Mouse (Mus musculus) mesoderm, embryonic 11.5 days (tissue): ENCODE measurements at regions not wholly inside any gene's neighbourhood (a gene's known extent, or its start where the extent isn't known, plus 50 kb on each side); places are given as distances from the start of the nearest gene placed in this dataset.
"Not testable (repeated sequence)": the region's sequence is repeated elsewhere in the genome, so short reads cannot be mapped to it uniquely, and the experiment has no call there.

Source experiments
- DNase-seq: peaks from one replicate; pipeline ENCODE4 v3.0.0-alpha.2; 2012; ENCODE audit warnings: low read depth, low spot score

GRCm38 (mm10) chr11:40510325-40511239 lies 184.4 kb downstream of the Mat2b start:
- peak; percentile 23 for DNase-seq

DNA sequence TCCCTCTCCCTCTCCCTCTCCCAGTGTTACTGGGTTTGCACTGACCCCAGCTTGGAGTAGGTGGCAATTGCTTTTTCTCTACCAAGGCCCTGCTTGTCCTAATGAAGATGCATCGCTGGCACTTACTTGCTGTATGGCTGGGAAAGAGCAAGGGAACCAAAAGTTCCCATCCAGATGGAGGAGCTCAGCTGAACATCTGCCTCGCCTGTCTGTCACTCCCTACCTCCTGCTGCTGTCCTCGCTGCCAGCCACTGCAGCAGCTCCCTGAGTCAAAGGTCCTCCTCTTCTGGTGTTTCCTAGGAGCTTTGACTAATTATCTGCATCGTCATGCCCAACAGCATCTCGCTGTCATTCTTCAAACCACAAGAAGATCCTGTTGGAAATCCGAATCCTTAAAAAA lies 203.4 kb downstream of the Mat2b start:
- no peak for DNase-seq

- not testable (repeated sequence) for DNase-seq
These were observed 216.8 kb downstream of the Mat2b start for GRCm38 (mm10) chr11:40478171-40478570.

- no peak for DNase-seq
These were observed 217.7 kb downstream of the Mat2b start for GRCm38 (mm10) chr11:40477294-40477693.

DNA sequence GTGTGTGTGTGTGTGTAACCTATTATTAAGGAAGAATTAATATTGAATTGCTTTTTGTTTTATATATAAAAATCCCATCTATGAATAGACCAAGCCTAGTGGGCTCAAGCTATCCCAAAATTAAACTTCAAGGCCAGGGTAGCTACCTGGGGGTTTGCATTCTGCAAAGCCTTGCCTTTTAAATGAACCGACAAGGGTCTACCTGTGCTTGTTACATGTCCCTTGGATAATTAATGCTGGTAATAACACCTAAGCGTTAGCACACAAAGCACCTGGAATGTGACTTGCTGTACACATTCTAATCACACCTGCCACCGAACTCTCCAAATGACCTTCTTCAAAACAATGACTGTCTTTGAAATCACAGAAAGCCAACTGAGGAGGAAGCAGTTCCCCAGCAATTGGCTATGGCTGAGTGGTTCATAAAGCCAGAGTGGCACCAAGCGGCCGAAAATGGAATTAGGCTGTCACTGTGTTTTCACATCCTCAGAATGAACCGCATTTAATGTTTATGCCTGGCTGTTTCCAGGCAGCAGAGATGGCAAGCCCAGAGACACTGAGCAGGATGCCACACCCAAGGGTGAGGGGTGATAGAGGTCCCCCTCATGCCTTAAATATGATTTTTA lies 225.8 kb downstream of the Mat2b start:
- peak; percentile 51 for DNase-seq

GRCm38 (mm10) chr11:40456571-40456970 lies 238.4 kb downstream of the Mat2b start:
- DNase-seq = no peak

DNA sequence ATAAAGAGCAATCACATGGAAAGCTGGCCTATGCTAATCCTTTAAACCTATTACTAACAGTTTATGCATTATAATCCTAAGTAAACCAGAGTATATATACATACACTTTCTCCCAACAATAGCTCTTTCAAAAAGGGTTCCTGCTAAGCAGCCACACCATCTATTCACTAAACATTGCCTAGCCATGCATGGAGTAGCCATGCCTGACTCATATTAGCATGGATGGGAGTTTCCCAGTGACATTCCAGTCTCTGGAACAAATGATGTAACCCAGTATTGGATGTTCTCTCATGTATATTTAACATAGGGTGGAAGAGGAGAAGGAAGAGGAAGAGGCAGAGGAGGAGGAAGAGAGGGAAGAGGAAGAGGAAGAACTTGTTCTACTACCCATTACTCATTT lies 240.0 kb downstream of the Mat2b start:
- not testable (repeated sequence) for DNase-seq

DNA sequence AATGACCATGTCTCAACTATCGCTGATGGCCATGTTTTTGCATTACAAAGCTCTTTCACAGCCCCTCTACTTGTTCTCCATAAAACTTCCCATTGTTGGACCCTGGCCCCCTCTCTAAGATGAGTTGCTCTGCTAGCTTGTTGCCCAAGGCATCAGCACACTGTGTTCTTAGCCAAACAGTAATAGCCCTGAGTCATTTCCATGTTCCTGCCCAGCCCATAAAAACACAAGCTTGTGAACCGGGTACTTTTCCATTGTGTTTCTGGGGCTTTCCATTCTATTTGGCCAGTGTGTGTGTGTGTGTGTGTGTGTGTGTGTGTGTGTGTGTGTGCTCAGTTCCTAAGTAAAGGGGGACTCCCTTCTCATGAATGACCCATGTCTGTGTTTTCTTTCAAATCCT lies 248.2 kb downstream of the Mat2b start:
- DNase-seq = no peak

DNA sequence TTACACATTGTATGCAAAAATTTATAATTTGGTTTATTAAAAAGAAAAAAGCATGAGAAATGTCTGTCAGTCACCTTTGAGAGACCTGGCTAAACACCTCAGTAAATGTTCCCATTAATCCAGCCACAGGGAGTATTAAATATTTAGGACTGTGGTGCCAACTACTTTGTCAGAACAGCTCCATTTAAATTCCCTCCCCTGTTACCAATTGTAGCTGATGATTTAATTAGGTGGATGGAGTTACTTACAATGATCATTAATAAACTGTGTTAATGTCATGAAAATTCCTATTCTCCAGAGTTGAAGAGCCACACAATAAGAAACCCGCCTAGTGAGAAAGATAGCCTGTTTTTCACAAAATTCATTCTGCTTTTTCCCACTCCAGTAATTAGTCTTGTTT lies 261.0 kb downstream of the Mat2b start:
- no peak for DNase-seq

DNA sequence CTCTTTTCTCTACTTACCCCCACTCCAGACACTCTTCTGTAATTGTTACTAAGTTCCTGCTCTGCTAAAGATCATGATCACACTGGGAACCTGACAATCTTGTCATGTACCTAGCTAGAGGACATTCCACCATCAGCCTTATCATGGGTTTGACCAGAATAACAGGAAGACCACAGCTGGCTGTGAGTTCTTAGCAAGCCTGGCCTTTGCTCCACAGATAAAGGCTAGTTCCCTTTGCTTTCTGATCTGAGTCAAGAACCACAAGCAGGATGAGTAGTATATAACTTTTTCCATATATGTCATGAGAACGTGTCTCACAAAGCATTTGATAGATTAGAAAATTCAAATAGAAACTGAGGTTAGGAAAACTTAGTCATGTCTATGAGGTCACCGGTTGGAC lies 266.1 kb downstream of the Mat2b start:
- no peak for DNase-seq

DNA sequence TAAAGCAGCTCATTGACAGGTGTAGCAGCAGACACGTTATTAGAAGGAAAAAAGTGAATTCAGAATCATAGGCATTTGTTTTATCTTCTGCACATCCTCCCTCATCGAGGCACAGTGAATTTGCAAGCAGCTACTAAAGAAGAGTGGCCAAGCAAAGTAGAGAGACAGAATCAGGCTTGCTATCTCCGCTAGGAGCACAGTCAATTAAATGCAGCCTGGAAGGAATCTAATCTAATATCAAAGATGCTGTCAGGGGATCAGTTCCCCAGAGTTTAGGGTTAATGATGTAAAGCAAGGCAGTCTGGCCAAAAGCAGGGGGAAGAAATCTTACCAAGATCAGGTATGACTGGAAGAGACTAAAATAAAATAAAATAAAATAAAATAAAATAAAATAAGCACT lies 270.7 kb downstream of the Mat2b start:
- DNase-seq = no peak

DNA sequence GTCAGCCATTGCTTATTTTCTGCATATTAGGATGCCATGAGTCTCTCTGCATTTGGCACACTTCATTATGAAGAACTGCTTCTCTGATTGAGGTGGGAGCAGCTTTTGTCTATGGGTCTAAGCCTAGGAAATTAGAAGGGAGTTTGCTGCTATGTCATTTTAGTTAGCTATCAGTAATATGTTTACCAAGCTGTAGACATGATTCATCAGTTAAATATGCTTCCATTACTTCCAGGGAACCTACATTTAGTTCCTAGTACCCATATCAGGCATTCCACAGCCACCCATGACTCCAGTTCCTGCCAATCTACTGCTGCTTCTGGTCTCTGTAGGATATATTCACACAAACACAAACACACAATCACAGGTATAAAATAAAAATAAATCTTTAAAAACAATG lies 287.4 kb downstream of the Mat2b start:
- no peak for DNase-seq

DNA sequence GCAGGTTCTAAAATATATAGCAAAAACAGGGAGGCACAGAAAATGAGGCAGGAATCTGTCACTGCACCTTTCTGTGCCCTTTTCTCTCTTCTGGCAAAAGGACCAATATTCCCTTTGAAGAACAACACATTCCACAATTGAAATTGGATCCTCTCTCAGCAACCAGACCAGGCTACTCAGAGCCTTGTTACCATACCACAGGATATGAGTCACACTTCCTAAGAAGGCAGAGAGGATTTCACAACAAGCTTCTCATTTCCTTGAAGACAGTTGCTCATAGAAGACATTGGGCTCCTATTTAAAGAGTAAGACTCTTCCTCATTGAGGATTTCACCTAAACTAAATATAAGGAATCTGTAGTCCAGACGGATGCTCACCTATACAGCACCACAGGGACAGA lies 292.8 kb downstream of the Mat2b start:
- DNase-seq = peak; percentile 20

DNA sequence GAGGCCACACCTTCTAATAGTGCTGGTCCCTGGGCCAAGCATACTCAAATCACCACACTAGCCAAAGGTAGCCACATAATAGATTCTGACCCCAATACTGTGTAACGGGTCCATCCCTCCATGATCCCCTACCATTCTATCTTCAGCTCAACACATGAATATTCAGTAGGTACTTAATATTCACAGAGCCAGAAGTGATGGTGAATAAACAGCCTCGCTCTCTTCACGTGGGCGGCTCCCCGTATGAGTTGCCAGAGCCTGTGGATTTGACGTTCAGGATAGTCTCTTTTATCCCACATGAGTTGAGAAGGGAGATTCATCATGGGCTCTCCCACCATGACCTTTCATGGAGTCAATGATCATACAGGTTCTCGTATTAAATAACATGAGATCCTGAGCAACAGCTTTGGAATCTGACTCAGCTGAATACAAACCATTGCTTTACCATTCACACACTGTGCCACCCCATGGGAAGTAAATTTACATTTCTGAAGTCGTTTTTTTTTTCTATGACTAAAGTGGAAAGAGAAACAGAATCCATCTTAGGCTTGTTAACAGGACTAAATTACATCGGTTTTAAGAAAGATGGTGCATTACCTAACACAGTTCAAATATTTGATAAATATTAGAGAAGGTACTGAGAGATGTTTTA lies 297.4 kb downstream of the Mat2b start:
- DNase-seq = no peak

GRCm38 (mm10) chr11:40395331-40395730 lies 299.7 kb downstream of the Mat2b start:
- DNase-seq = no peak

DNA sequence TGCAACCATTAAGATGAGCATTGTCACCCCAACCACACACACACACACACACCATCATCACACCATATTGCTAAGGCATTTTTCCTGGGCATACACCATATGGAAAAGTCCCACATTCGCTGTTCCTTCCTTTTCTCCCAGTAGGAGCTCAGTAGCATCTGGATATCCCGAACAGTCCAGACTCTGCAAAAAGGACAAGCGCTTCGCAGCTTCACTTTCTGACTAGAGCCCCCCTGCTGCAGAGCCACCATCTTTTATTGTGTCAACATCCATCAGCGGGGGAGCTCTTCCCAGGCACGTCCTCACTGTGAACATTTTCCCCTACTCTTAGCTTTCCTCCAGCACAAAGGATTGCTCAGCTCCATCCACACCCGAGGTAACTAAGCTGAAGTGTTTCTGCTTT lies 300.1 kb downstream of the Mat2b start:
- peak; percentile 50 for DNase-seq

DNA sequence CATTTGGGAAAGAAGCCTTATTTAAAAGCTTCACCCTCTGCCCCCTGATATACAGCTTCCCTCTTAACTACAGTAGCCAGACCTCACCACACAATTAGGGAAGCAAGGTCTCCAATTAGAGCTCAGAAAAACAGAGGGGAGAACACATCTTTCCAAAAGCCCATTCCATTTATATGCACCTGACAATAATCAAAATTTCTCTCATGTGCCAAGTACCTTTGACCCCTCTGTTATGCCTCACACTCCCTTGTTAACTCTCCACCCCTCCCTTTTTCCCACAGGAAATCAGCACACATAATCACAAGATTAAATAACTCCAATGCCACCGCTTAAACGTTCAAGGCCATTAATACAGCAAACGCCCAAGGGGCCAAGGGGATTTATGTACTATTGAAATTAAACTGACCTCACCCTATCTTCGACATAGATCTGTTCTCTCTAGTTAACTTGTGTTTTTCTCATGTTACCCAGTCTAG lies 300.7 kb downstream of the Mat2b start:
- peak; percentile 19 for DNase-seq

DNA sequence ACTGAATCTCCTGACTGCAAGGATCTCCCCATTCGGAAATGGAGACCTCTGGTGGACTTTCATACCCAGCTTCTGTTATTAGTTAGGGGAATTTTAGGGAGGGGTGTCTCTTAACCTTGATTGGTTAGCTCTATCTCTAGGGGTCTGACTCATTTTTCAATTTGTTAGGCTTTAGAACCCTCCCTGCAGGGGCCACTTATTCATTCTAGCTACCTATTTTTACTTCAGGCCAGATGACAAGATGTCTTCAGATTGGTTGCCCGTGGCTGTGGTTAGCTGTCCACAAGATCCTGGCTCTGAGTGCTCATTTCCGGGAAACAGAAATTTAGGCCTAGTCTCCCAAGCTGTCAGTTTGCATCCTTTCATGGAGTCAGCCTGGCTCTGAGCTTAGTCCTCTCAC lies 314.3 kb downstream of the Mat2b start:
- DNase-seq = no peak

- no peak for DNase-seq
These were observed 323.3 kb downstream of the Mat2b start for GRCm38 (mm10) chr11:40371696-40372095.

DNA sequence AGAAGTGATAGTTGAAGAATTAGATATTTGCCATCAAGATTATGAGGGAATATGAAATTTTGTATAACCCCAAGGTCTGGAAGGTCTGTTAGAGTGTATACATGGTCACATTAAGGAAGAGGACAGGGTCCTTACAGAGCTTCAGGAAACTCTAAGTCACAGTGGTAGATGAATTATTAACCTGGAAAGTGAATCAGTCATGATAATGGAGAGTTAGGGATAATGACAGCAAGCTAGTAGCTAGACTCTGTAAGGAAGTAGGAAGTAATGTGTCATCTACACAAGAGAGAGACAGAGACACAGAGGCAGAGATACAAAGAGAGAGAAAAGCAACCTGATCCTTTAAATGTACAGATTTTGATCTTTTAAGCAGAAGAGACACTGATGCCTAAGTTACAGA lies 328.4 kb downstream of the Mat2b start:
- no peak for DNase-seq

DNA sequence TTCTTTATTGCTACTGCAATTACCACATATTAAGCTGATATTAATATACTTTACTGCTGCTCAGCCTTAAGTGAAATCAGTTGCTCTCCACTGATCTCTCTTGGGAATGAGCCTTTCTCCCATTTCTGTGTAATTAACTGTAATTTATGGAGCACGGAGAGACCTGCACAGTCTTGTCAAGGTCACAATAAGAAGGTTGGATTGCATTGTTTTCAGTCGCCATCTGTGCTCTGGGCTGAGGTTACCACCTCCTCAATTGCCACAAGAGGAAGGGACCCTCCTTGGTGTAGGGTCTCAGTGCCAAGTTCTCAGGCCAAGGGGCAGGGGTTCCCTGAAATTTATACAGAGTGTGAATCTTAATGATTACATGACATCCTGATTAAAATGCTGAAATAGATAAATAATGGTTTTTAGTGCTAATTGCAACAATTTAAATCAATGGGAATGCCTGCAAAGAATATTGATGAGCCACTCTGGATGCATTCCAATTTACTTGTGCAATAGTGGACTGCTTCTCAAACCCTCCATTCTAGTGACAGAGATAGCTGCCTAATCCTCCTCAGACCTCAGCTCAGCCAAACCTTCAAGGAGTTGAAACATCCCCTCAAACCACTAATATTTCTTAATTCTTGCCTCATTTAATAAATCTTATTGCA lies 332.3 kb downstream of the Mat2b start:
- peak; percentile 44 for DNase-seq
